Mouse (Mus musculus) liver, embryonic 13.5 days (tissue): ENCODE measurements at regions not wholly inside any gene's neighbourhood (a gene's known extent, or its start where the extent isn't known, plus 50 kb on each side); places are given as distances from the start of the nearest gene placed in this dataset.

Source experiments
- ATAC-seq: fragments of 200-750 bp; cut with Nextera tagmentation; 2 replicates; pipeline ENCODE4 v1.8.0; 2017; ENCODE audit warnings: low read depth, mild to moderate bottlenecking, moderate number of reproducible peaks, moderate library complexity
- DNase-seq: peaks from one replicate; pipeline ENCODE4 v3.0.0; 2022
- H3K27ac ChIP-seq: fragments of 300-500 bp; sonication (generic); 2 replicates; pipeline ENCODE4 v1.5.1; 2015; ENCODE audit warnings: moderate library complexity, mild to moderate bottlenecking, inconsistent platforms
- H3K27me3 ChIP-seq: fragments of 300-500 bp; sonication (generic); 2 replicates; pipeline ENCODE4 v1.6.1; 2015; ENCODE audit warnings: mild to moderate bottlenecking, inconsistent platforms
- H3K36me3 ChIP-seq: fragments of 300-500 bp; sonication (generic); 2 replicates; pipeline ENCODE4 v1.6.1; 2015; ENCODE audit warnings: mild to moderate bottlenecking, inconsistent platforms
- H3K4me1 ChIP-seq: fragments of 300-500 bp; sonication (generic); replicated peaks from 2 replicates; pipeline ENCODE4 v1.6.1; 2015; ENCODE audit warnings: inconsistent platforms
- H3K4me2 ChIP-seq: fragments of 300-500 bp; sonication (generic); 2 replicates; pipeline ENCODE4 v1.6.1; 2015; ENCODE audit warnings: inconsistent platforms, mild to moderate bottlenecking, moderate library complexity
- H3K4me3 ChIP-seq: fragments of 300-500 bp; sonication (generic); replicated peaks from 2 replicates; pipeline ENCODE4 v1.5.1; 2015; ENCODE audit warnings: mild to moderate bottlenecking, inconsistent platforms
- H3K9ac ChIP-seq: fragments of 300-500 bp; sonication (generic); 2 replicates; pipeline ENCODE4 v1.6.1; 2015; ENCODE audit warnings: mild to moderate bottlenecking, inconsistent platforms
- H3K9me3 ChIP-seq: fragments of 300-500 bp; sonication (generic); replicated peaks from 2 replicates; pipeline ENCODE4 v1.6.1; 2016; ENCODE audit warnings: inconsistent platforms
- WGBS: fragments of 180-500 bp; shearing (Covaris S2); methylation state at CpG from one replicate; pipeline ENCODE4 v1.1.7; 2015; ENCODE audit not compliant: insufficient replicate concordance; 5-methylcytosine and 5-hydroxymethylcytosine counted together

DNA sequence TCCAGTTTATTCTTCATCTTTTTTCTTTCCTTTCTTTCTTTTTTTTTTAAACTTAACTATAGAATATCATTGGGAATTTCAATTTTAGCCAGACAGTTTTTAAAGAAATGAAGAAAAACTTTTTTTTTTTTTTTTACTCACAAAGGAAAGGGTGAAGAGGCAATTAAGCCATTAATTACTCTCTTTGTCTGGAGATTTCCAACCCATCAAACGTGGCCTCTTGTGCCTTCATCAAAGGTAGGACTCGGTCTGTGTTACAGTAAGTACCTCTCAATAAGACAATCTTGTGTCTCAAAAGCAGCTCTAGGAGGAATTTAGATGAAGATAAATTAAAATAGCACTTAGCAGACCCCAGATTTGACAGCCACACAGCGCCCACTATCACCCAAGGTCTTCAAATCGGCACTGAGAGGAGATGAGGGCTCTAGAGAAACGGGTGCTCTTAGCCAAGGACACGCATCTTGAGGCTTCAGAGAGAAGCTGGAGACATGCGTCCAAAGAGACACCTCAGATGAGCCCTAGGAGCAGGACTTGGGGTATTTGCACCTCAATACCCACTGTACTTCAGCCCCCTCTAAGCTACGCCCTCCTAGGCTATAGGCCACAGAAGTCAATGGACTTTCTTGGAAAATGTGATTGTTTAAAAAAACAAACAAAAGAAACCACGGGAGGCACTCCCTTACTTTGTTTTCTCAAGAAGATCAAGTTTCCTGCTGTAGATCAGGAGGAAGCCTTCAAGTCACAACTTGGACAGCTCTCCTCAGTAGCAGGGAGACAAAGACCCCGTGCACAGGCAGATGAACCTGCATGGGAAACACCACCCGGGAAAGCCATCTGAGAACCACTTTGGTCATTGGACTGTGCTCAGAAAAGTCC lies 176.8 kb upstream of the Spred2 start:
- H3K9ac ChIP-seq = no peak overlapping the region
- no peak overlapping the region for H3K4me3 ChIP-seq
- ATAC-seq (no peak), DNase-seq (no peak)
- H3K27ac ChIP-seq = no peak overlapping the region
- 52% methylated on average over 11 of the region's 11 CpGs for WGBS
- H3K4me2 ChIP-seq = no peak overlapping the region
- no peaks in the 10 kb centered on the region for H3K4me1 ChIP-seq
- no peaks in the 10 kb centered on the region for H3K9me3 ChIP-seq
- no peaks in the 10 kb centered on the region for H3K27me3 ChIP-seq
- no peaks in the 10 kb centered on the region for H3K36me3 ChIP-seq

DNA sequence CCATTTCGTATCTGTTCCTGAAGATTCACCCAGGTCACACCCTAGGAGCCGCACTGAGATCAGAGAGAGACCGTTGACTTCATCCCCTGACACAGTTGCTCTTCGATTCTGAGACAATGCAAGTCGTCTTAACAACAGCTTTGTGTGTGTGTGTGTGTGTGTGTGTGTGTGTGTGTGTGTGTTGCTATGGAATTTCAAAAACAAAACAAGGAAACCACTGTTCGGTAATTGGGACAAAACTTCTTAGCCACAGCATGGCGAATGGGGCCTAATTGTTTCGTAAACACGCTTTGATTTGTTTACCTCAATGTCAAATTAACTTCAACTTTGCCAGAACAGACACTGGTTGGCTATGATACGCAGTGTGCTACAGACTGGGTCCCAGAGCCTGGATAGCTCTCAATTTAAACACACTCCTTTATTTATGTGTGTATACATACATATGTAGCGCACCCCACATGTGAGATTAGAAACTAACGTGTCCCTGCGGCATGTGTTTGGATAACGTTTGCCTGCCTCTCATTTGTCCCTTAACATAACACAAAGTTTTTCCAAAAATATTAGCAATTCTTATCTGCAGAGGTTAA lies 176.1 kb upstream of the Spred2 start:
- no peaks in the 10 kb centered on the region for H3K9me3 ChIP-seq
- WGBS = 64% methylated on average over 14 of the region's 14 CpGs
- H3K4me2 ChIP-seq = no peak overlapping the region
- no peak overlapping the region for H3K4me3 ChIP-seq
- H3K36me3 ChIP-seq = no peaks in the 10 kb centered on the region
- H3K27me3 ChIP-seq = no peaks in the 10 kb centered on the region
- ATAC-seq (no peak), DNase-seq (no peak)
- H3K4me1 ChIP-seq = no peaks in the 10 kb centered on the region
- H3K27ac ChIP-seq = no peak overlapping the region
- H3K9ac ChIP-seq = no peak overlapping the region

DNA sequence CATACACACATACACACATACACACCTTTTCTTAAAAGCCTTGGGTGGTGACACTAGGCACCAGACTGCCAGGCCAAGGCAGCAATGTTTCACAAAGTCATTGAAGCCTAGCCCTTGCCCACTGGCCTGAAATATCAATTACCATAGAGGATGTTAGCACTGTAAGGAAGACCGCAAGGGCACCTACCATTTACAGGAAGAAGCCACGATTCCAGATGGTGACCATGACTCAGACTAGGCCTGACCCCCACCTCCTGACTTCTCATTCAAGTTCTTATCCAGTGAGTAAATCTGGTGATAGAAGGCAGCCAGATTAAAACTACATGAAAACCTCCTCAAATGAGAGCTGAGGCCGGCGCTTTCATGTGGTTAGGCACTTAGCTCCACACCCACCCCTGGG lies 165.3 kb upstream of the Spred2 start:
- Histone ChIP-seq H3K4me3 (no peak overlapping the region), H3K36me3 (no peaks in the 10 kb centered on the region), H3K9me3 (no peaks in the 10 kb centered on the region), H3K4me2 (no peak overlapping the region), H3K9ac (no peak overlapping the region), H3K4me1 (no peaks in the 10 kb centered on the region), H3K27ac (no peak overlapping the region), H3K27me3 (no peaks in the 10 kb centered on the region)
- WGBS = 67% methylated on average over 4 of the region's 4 CpGs
- DNase-seq (no peak), ATAC-seq (no peak)

DNA sequence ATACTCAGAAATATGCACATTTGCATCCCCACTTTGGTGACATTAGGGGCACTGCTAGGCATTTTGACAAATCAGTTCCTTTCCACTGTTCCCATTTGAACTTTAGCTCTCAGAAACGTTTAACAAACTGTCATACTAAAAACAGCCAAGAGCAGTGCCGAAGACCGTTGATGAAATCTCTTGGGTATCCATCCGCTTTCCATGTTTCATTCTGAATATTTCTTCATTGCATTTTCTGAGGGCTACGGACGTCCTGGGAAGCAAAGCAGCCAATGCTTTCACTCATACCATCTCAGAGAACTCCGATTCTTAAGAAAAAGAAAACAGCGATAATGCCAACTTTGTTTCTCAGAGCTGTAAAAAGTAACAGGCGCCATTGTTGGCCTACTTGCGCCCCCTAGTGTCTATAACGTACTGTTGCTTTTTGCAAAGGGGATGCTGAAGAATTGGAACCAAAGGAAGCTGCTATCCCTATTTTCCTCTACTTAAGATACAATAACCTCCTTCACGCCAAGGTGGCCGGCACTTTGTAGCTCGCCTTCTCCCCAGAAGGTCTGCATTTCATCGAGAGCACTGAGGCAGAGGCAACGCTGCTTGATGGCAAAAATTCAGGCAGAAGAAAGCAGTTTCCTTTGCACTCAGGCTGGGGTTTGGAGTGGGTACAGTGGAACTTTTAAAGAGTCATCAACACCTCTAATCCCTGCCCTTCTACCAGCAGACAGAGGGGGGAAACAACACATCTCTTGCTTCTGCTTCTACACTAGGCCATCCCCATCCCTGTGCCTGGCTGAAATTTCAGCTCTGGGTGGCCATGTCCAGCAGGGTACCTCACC lies 163.1 kb upstream of the Spred2 start:
- no peaks in the 10 kb centered on the region for H3K9me3 ChIP-seq
- WGBS = 20% methylated on average over 16 of the region's 16 CpGs
- H3K27ac ChIP-seq = no peak overlapping the region
- no peak for ATAC-seq
- H3K9ac ChIP-seq = no peak overlapping the region
- no peak overlapping the region for H3K4me3 ChIP-seq
- no peaks in the 10 kb centered on the region for H3K4me1 ChIP-seq
- H3K27me3 ChIP-seq = no peaks in the 10 kb centered on the region
- H3K4me2 ChIP-seq = no peak overlapping the region
- peak; percentile 9 for DNase-seq
- no peaks in the 10 kb centered on the region for H3K36me3 ChIP-seq

DNA sequence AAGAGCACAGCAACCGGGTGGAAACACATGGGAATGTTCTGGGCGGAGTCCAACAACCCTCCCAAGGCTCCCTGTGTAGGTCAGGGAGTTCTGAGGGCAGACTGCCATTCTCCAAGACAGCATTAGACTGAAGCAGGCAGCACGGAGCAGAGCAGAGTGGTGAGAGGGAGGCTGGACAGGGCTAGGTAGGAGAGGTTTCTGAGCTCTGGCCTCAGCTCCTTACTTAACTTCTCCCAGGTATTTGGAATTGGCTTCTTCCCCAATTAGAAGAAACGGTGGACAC lies 162.5 kb upstream of the Spred2 start:
- Histone ChIP-seq H3K27ac (no peak overlapping the region), H3K27me3 (no peaks in the 10 kb centered on the region), H3K4me3 (no peak overlapping the region), H3K4me1 (no peaks in the 10 kb centered on the region), H3K9ac (no peak overlapping the region), H3K4me2 (no peak overlapping the region), H3K36me3 (no peaks in the 10 kb centered on the region), H3K9me3 (no peaks in the 10 kb centered on the region)
- DNase-seq (no peak), ATAC-seq (no peak)
- 43% methylated on average over 4 of the region's 4 CpGs for WGBS

DNA sequence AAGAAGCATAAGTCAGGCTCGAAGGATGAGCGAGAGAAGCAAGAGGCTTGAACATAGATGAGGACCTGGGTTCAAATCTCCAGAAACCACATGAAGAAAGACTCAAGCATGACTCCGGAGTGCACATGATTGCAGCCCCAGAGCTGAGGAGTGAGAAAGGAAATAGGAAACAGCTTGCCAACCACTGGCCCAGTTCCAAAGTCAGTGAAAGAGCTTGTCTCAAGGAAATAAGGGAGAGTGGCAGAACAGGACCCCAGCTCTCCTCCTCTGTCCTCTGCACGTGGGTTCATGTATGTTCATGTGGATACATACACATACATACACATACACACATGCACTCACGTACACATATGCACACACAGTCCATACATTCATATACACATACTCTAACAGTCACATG lies 156.9 kb upstream of the Spred2 start:
- Histone ChIP-seq H3K36me3 (no peaks in the 10 kb centered on the region), H3K27ac (no peak overlapping the region), H3K27me3 (no peaks in the 10 kb centered on the region), H3K4me3 (no peak overlapping the region), H3K4me2 (no peak overlapping the region), H3K4me1 (no peaks in the 10 kb centered on the region), H3K9ac (no peak overlapping the region), H3K9me3 (no peaks in the 10 kb centered on the region)
- ATAC-seq (no peak), DNase-seq (no peak)
- 59% methylated on average over 5 of the region's 5 CpGs for WGBS

DNA sequence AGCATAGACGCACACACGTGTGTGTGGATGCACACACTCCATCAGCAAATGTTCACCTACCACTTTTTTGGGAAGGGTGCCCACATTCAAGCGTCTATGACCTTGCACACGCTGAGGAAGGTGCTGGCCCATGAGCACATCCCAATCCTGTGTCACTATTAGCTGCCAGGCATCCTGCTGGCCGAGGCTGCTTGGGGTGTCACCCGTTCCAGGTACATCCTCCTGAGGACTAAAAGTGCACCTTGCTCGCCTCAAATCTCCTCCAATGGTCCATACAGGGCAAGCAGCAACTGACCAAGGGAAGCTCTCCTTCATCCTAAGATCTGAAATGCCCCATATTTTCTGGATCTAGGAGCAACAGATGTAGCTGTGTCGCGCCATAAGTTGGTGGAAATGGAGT lies 156.3 kb upstream of the Spred2 start:
- H3K4me3 ChIP-seq = no peak overlapping the region
- no peaks in the 10 kb centered on the region for H3K9me3 ChIP-seq
- H3K9ac ChIP-seq = no peak overlapping the region
- no peaks in the 10 kb centered on the region for H3K36me3 ChIP-seq
- no peak for DNase-seq
- ATAC-seq = no peak
- 62% methylated on average over 9 of the region's 9 CpGs for WGBS
- no peak overlapping the region for H3K4me2 ChIP-seq
- no peaks in the 10 kb centered on the region for H3K27me3 ChIP-seq
- no peaks in the 10 kb centered on the region for H3K4me1 ChIP-seq
- H3K27ac ChIP-seq = no peak overlapping the region

DNA sequence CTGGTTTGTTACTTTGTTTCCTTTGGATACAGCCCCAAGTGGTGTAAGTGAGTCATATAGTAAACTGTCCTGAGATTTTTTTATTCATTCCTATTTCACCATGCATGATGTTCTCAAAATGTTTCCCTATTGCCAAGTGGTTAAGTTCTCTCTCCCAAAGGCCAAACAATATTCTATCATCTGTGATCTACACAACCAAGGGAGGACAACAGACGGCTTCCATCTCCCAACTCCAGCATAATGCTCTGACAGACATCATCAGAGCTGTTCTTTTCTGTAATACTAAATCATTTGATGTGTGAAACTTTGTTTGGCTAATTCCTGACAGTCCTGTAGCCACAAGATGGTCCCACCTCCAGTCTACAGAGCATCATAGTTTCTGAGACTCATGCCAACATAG lies 155.2 kb upstream of the Spred2 start:
- no peak overlapping the region for H3K4me3 ChIP-seq
- 73% methylated on average over 1 of the region's 1 CpGs for WGBS
- H3K9ac ChIP-seq = no peak overlapping the region
- no peaks in the 10 kb centered on the region for H3K9me3 ChIP-seq
- no peaks in the 10 kb centered on the region for H3K4me1 ChIP-seq
- no peak overlapping the region for H3K4me2 ChIP-seq
- ATAC-seq (no peak), DNase-seq (no peak)
- no peak overlapping the region for H3K27ac ChIP-seq
- H3K36me3 ChIP-seq = no peaks in the 10 kb centered on the region
- no peaks in the 10 kb centered on the region for H3K27me3 ChIP-seq

DNA sequence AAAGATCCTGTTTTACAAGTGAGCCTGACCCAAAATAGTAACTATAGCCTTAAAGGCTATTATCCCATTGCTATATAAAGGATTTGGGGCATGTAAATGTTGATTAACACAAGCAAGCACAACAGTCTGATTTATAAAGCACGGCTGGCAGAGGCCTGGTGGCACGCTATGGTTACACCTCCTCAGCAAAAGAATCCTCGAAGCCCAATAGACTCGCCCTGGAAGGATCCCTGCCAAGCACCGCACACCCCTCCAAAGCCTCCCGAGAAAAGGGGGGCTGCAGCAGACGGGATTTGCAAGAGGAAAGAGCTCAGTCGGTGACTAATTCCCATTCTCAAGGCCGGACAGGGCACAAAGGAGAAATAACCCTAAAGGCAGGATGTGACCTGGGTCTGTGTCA lies 150.2 kb upstream of the Spred2 start:
- Histone ChIP-seq H3K9ac (no peak overlapping the region), H3K4me1 (no peaks in the 10 kb centered on the region), H3K36me3 (no peaks in the 10 kb centered on the region), H3K9me3 (no peaks in the 10 kb centered on the region), H3K27me3 (no peaks in the 10 kb centered on the region), H3K27ac (no peak overlapping the region), H3K4me2 (no peak overlapping the region), H3K4me3 (no peak overlapping the region)
- 55% methylated on average over 9 of the region's 9 CpGs for WGBS
- DNase-seq = no peak
- ATAC-seq = no peak

DNA sequence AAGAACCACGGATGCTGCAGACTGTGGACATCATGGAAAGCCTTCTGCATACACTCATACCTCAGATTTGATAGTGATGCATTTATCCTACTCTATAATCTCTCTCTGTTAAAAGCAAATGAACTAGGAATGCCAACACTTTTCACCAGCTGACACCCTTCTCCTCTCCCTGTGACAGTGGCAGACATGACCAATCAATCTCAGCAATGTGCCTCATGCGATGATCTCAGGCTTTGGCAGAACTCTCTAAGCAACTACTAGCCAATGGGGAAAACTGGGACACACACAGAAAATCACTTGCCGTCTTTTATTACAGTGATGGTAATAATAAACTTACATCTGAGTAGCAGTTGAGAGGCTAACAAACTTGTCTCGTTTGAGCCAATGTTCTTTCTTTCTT lies 148.4 kb upstream of the Spred2 start:
- H3K9ac ChIP-seq = no peak overlapping the region
- ATAC-seq (no peak), DNase-seq (no peak)
- no peaks in the 10 kb centered on the region for H3K4me1 ChIP-seq
- no peak overlapping the region for H3K4me3 ChIP-seq
- no peaks in the 10 kb centered on the region for H3K27me3 ChIP-seq
- no peaks in the 10 kb centered on the region for H3K36me3 ChIP-seq
- H3K27ac ChIP-seq = no peak overlapping the region
- H3K9me3 ChIP-seq = no peaks in the 10 kb centered on the region
- 72% methylated on average over 4 of the region's 4 CpGs for WGBS
- H3K4me2 ChIP-seq = no peak overlapping the region

DNA sequence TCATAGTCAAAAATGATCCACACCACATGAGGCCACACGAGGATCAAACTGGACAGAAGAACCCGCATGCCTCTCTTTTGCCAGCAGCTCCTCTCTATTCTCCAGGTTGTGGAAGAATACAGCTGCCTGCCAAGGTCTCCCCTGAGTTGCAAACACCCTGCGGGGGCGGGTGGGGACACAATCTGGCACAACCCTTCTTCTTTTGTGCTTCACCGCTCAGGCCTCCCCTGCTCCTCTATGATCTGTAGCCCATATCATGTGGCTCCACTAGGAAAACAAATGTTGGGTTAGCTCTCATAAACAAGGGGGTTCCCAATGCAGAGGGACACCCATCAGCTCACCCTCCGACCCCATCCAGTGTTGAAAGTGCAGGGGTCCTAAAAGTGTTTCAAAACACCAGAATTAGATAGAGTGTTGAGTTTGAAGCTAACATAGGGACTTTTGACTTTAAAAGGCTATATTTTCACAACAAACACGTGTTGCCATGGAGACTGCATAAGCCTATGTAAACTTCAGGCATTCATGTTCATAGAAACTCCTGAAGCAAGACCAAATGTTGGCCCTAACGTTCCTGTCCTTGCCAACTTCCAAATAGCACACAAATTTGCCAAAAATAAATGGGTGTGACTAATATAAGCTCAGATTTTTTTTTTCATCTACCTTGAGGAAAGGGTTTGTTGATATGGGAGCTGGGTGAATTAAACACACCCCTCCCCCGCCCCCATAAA lies 147.5 kb upstream of the Spred2 start:
- no peaks in the 10 kb centered on the region for H3K9me3 ChIP-seq
- H3K4me3 ChIP-seq = no peak overlapping the region
- H3K27ac ChIP-seq = no peak overlapping the region
- WGBS = 66% methylated on average over 9 of the region's 9 CpGs
- DNase-seq (no peak), ATAC-seq (no peak)
- no peaks in the 10 kb centered on the region for H3K27me3 ChIP-seq
- no peaks in the 10 kb centered on the region for H3K36me3 ChIP-seq
- H3K4me1 ChIP-seq = no peaks in the 10 kb centered on the region
- H3K9ac ChIP-seq = no peak overlapping the region
- H3K4me2 ChIP-seq = no peak overlapping the region
